Mouse (Mus musculus) forebrain, postnatal 0 days (tissue): ENCODE results near the gene Klk1b1. TPM values are rescaled to one million over a fixed set of nuclear protein-coding genes. Genes with fewer than 3 reads are reported as not detected.

Source experiments
- ATAC-seq: fragments of 200-750 bp; cut with Nextera tagmentation; 2 replicates; pipeline ENCODE4 v1.8.0; 2017; ENCODE audit warnings: mild to moderate bottlenecking, moderate library complexity
- DNase-seq: peaks from one replicate; pipeline ENCODE4 v3.0.0-alpha.2; 2015
- H3K27ac ChIP-seq: fragments of 300-500 bp; sonication (generic); 2 replicates; pipeline ENCODE4 v1.5.1; 2014; ENCODE audit warnings: low read depth, mild to moderate bottlenecking, antibody characterized with exemption, low read length, moderate library complexity, mixed read lengths
- H3K27me3 ChIP-seq: fragments of 300-500 bp; sonication (generic); 2 replicates; pipeline ENCODE4 v1.6.1; 2014; ENCODE audit warnings: mild to moderate bottlenecking, low read length, mixed read lengths; ENCODE audit not compliant: insufficient read depth
- H3K36me3 ChIP-seq: fragments of 300-500 bp; sonication (generic); 2 replicates; pipeline ENCODE4 v1.6.1; 2014; ENCODE audit warnings: mild to moderate bottlenecking, moderate library complexity; ENCODE audit not compliant: insufficient read depth
- H3K4me1 ChIP-seq: fragments of 300-500 bp; sonication (generic); 2 replicates; pipeline ENCODE4 v1.6.1; 2014; ENCODE audit warnings: antibody characterized with exemption; ENCODE audit not compliant: insufficient read depth
- H3K4me2 ChIP-seq: fragments of 300-500 bp; sonication (generic); 2 replicates; pipeline ENCODE4 v1.6.1; 2014; ENCODE audit warnings: low read depth, mild to moderate bottlenecking, moderate library complexity
- H3K4me3 ChIP-seq: fragments of 300-500 bp; sonication (generic); 2 replicates; pipeline ENCODE4 v1.5.1; 2014; ENCODE audit warnings: low read depth, low read length, mixed read lengths
- H3K9ac ChIP-seq: fragments of 300-500 bp; sonication (generic); 2 replicates; pipeline ENCODE4 v1.6.1; 2014; ENCODE audit warnings: mild to moderate bottlenecking
- H3K9me3 ChIP-seq: fragments of 300-500 bp; sonication (generic); 2 replicates; pipeline ENCODE4 v1.6.1; 2016; ENCODE audit warnings: low read length
- CTCF ChIP-seq: sonication (generic); IDR thresholded peaks from 2 replicates; pipeline ENCODE4 v1.5.1; 2016; ENCODE audit warnings: antibody characterized with exemption, control low read depth, low read depth
- WGBS: fragments of 180-500 bp; shearing (Covaris S2); extraction: QIAGEN DNeasy Blood & Tissue Kit; methylation state at CpG from one replicate; pipeline ENCODE4 v1.1.7; 2014; 5-methylcytosine and 5-hydroxymethylcytosine counted together
- polyA plus RNA-seq: library from polyadenylated mRNA; unstranded; fragments of >200 nt; fragmentation: Nextera tagmentation; extraction: Ambion mirVana; gene quantifications from 2 replicates; pipeline ENCODE4 v1.2.1, GENCODE M21; 2015
- total RNA-seq: library from RNA; depleted of rRNA; stranded (reverse); fragments of >200 nt; gene quantifications from 2 replicates; pipeline ENCODE4 v1.2.3, GENCODE M21; 2014; rRNA removed

The Klk1b1 gene
- total RNA-seq (not detected in 2 replicates), polyA plus RNA-seq (not detected in 2 replicates)

DNA sequence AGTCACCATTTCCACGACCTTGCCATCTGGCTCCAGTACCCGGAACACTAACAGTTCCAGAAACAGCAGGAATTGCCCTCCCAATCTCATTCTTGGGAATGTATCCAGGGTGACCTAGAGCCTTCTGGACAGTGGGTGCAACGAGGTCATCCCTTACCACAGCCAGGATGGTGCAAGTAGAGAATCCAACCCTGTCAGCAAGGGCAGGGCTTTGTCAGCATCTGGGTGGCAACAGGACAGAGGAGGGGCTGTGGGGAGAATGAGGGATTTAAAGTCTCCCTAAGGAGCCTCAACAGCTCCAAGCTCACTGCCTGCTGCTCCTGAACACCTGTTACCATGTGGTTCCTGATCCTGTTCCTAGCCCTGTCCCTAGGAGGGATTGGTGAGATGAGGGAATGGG is at the start of gene Klk1b1:
Gene Klk1b1, plus strand, starts transcription at position 301 of the 400 bp plus-strand sequence.
- H3K27ac ChIP-seq, result no peak within 1 kb of the TSS
- no peaks in the 10 kb centered on the region for H3K4me1 ChIP-seq
- H3K4me3 ChIP-seq, result no peak within 1 kb of the TSS
- ATAC-seq, result no peak
- no peak within 1 kb of the TSS for H3K9ac ChIP-seq
- H3K9me3 ChIP-seq, result no peaks in the 10 kb centered on the region
- TF ChIP-seq CTCF, result no peak
- no peaks in the 10 kb centered on the region for H3K36me3 ChIP-seq
- WGBS, result 62% methylated on average over 3 of the region's 3 CpGs
- H3K27me3 ChIP-seq, result no peaks in the 10 kb centered on the region
- no peak within 1 kb of the TSS for H3K4me2 ChIP-seq
- DNase-seq, result no peak

DNA sequence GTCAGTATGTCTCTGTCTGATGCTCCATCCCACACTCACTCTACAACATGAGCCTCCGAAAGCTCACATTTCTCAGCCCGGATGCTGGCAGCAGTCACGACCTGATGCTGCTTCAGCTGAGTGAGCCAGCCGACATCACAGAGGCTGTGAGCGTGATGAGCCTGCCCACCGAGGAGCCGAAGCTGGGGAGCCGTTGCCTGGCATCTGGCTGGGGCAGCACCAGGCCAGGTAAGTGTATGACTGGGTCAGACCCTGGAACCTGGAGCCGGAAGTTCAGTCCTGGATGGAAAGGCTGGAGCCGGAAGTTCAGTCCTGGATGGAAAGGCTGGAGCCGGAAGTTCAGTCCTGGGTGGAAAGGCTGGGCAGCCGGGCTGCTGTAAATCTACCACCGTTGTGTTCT is 48.1 kb upstream of the Klk1b1 start:
- H3K4me3 ChIP-seq, result no peak overlapping the region
- H3K27ac ChIP-seq, result no peak overlapping the region
- no peak for DNase-seq
- no peak for TF ChIP-seq CTCF
- H3K9me3 ChIP-seq, result no peaks in the 10 kb centered on the region
- no peak overlapping the region for H3K9ac ChIP-seq
- H3K27me3 ChIP-seq, result no peaks in the 10 kb centered on the region
- H3K36me3 ChIP-seq, result no peaks in the 10 kb centered on the region
- 87% methylated on average over 13 of the region's 13 CpGs for WGBS
- H3K4me2 ChIP-seq, result no peak overlapping the region
- H3K4me1 ChIP-seq, result no peaks in the 10 kb centered on the region
- no peak for ATAC-seq

DNA sequence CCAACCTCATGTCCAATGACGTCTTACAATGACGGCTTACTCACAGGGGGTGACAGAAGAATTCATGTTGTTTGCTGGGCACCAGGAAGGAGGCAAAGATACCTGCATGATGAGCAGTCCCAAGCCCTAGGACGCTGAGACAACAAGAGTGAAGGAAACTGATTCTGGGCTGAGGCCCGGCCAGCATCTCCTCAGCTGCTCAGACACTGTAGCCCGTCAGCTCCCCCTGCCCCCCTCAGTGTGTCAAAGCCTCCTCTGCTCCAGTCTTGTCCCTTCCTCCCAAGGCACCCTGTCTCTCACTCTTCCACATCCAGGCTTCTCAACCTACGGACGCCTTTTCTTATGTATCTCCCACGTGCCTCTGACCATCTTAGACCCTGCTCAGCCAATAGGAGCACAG is 47.7 kb upstream of the Klk1b1 start:
- Histone ChIP-seq H3K27me3 (no peaks in the 10 kb centered on the region), H3K4me1 (no peaks in the 10 kb centered on the region), H3K27ac (no peak overlapping the region), H3K9ac (no peak overlapping the region), H3K9me3 (no peaks in the 10 kb centered on the region), H3K4me3 (no peak overlapping the region), H3K36me3 (no peaks in the 10 kb centered on the region), H3K4me2 (no peak overlapping the region)
- ATAC-seq, result no peak
- DNase-seq, result no peak
- no peak for TF ChIP-seq CTCF
- 84% methylated on average over 8 of the region's 8 CpGs for WGBS

DNA sequence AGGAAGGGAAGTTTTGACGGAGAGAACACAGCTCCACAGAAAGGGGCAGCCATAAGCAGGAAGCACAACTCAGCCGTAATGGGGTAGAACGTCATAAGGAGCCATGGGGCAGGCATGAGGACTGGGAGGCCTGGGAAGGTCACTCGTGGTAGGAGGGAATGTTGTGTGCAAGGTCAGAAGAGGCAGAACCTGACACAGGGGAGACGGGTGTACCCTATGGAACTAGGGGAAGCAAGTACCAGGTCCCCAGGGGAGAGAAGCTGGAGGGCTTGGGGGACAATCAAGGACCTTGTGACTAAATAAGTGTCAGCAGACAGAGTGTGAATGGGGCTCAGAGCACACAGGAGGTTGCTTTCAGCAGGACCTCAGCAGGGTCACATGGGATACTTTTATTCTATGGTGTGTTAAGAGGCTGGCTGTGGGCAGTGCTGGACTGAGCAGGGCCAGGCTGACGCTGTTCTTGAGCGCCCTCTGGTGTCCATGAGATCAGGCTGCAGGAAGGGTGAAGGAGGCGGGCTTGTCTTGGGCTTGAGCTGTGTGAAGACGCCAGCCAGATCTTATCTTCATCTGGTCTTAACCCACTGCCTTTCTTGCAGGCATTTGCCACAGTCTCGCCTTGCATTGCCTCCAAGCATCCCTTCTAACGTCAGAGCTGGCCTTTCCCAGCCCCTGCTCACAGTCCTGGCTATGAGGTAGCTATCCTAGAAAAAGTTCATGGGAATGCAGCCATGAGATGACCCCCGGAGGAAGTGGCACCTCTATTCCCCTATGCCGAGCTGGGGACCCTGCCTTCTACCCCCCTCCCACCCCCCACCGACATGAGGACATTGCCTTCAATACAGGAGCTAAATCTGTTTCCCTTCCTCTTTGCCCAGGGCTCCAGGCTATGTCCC is 46.7 kb upstream of the Klk1b1 start:
- no peak overlapping the region for H3K9ac ChIP-seq
- peak; percentile 83 for TF ChIP-seq CTCF

DNA sequence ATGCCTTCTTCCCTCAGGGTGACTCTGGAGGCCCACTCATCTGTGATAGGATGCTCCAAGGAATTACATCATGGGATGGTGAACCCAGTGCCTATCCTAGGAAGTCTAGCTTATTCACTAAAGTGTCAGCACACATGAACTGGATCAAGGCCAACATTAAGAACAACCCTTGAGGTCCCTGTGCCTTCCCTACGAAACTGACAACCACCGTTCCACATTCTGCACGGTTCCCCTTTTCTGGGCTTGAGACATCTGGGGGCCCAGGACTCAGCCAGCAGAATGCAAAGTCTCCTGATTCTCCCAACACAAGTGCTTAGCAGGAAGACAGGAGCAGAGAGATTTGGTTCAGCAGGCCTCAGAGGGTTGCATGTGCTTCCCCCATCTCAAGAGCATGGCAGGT is 46.0 kb upstream of the Klk1b1 start:
- H3K4me1 ChIP-seq, result no peaks in the 10 kb centered on the region
- H3K9me3 ChIP-seq, result no peaks in the 10 kb centered on the region
- no peak overlapping the region for H3K9ac ChIP-seq
- H3K27me3 ChIP-seq, result no peaks in the 10 kb centered on the region
- DNase-seq, result no peak
- 95% methylated on average over 3 of the region's 3 CpGs for WGBS
- H3K36me3 ChIP-seq, result no peaks in the 10 kb centered on the region
- H3K4me3 ChIP-seq, result no peak overlapping the region
- no peak overlapping the region for H3K27ac ChIP-seq
- H3K4me2 ChIP-seq, result no peak overlapping the region
- no peak for TF ChIP-seq CTCF
- ATAC-seq, result no peak

More for the DNA sequence above, 46.7 kb upstream of the Klk1b1 start:
- ATAC-seq (peak; percentile 93), DNase-seq (peak; percentile 68)
- no peaks in the 10 kb centered on the region for H3K27me3 ChIP-seq
- no peak overlapping the region for H3K27ac ChIP-seq
- no peaks in the 10 kb centered on the region for H3K9me3 ChIP-seq
- H3K36me3 ChIP-seq, result no peaks in the 10 kb centered on the region
- H3K4me1 ChIP-seq, result no peaks in the 10 kb centered on the region
- 30% methylated on average over 14 of the region's 14 CpGs for WGBS
- H3K4me3 ChIP-seq, result no peak overlapping the region
- no peak overlapping the region for H3K4me2 ChIP-seq

DNA sequence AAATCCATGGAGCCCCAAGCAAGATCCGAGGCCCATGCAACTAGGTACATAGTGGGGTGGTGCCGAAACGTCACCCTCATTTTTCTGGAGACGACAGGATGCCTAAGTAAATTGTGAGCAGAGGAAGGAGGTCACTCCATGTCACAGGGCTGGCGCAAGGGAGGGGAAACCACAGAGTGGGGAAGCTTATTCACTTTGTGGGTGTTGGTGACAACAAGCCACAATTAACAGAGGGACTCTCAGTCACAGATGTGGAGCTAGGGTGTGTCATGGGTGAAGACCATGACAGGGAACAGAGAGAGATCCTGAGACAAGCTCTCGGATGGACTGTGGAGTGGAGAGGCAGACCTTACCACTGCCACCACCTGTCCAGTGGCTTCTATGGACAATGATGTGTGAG is 45.5 kb upstream of the Klk1b1 start:
- no peak overlapping the region for H3K4me2 ChIP-seq
- no peak for TF ChIP-seq CTCF
- H3K9me3 ChIP-seq, result no peaks in the 10 kb centered on the region
- H3K4me3 ChIP-seq, result no peak overlapping the region
- DNase-seq (no peak), ATAC-seq (no peak)
- no peaks in the 10 kb centered on the region for H3K4me1 ChIP-seq
- WGBS, result 93% methylated on average over 6 of the region's 6 CpGs
- no peak overlapping the region for H3K27ac ChIP-seq
- H3K27me3 ChIP-seq, result no peaks in the 10 kb centered on the region
- H3K9ac ChIP-seq, result no peak overlapping the region
- no peaks in the 10 kb centered on the region for H3K36me3 ChIP-seq

DNA sequence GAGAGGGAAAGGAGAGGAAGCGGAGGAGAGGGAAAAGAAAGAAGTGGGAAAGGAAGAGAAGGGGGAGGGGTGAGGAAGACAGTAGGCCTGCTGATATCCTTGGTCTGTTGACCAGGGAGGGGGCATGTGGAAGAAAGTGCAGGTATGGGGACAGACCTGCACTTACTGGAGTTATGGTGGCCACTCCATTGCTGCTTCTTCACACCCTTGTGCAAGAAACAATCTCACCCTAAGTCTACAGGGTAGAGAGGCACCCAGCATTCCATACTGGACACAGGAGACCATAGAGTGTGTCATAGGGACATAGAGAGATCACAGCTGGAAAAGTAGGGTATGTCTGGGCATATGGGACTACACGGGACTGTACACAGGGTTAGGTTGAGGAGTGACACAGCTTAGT is 44.6 kb upstream of the Klk1b1 start:
- WGBS, result 82% methylated on average over 2 of the region's 2 CpGs
- Histone ChIP-seq H3K27me3 (no peaks in the 10 kb centered on the region), H3K36me3 (no peaks in the 10 kb centered on the region), H3K4me1 (no peaks in the 10 kb centered on the region), H3K4me3 (no peak overlapping the region), H3K4me2 (no peak overlapping the region), H3K9me3 (no peaks in the 10 kb centered on the region), H3K27ac (no peak overlapping the region), H3K9ac (no peak overlapping the region)
- ATAC-seq (no peak), DNase-seq (no peak)
- no peak for TF ChIP-seq CTCF
